Mouse (Mus musculus): Measurements from ENCODE around the gene Alk.

- no peak for TF ChIP-seq POLR2A (IDR thresholded peaks at IDR 0.05; ENCODE audit: extremely low read depth, insufficient read depth, low read length)
- TF ChIP-seq CTCF (IDR thresholded peaks at IDR 0.05; ENCODE audit: extremely low read depth, insufficient read depth, low read length) = no peak
Observed at GRCm38 (mm10) chr17:72265171-72266022, 339.0 kb downstream of the Alk start.
